Mouse (Mus musculus) CH12F3 (cell line): Measurements from ENCODE around the gene Fgfr2.

Source experiments
- in situ Hi-C: fragments of 300-500 bp; cut with MboI; formaldehyde crosslinking; loops from 2 replicates; pipeline ENCODE4 v1.14.3; 2020; ENCODE audit warnings: low sequenced_read_pairs

The Fgfr2 gene

DNA sequence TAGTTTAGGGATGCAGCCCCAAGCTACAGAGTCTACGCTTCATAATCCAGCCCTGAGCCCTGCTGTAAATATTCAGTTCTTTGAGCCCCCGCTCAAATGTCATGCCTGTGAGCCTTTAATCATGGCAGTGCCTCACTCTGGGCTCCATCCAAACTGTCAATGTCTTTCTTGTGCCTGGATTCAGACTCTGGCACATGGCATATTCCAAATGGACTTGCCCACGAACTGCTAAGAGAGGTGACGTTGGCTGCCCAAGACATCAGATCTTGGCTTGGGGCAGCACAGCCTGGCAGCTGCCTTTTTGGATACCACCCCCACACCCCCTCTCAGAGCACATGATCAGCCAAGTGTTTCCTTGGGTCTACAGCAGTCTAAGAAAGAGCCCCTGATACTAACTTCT is 2902.5 kb downstream of the Fgfr2 start:
- in situ Hi-C loops, result no loop called here

DNA sequence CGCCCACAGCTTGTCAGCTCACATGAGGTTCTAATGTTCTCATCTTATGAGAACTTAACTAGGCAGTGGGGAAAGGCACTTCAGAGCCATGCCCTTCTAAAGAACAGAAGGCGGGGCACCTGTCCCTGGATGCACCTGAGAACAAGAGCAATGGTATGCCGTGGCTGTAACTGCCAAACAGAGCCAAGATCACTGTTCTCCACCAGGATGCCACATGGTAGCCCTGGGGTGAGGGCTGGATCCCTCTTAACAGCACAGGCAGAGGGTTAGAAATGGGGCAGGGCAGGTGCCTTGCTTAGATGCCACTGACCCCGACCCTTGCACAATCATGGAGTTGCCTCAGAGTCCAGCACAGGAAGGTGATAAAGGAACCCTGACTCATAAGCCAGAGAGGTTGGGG is 2903.3 kb downstream of the Fgfr2 start:
- in situ Hi-C loops, result no loop called here

DNA sequence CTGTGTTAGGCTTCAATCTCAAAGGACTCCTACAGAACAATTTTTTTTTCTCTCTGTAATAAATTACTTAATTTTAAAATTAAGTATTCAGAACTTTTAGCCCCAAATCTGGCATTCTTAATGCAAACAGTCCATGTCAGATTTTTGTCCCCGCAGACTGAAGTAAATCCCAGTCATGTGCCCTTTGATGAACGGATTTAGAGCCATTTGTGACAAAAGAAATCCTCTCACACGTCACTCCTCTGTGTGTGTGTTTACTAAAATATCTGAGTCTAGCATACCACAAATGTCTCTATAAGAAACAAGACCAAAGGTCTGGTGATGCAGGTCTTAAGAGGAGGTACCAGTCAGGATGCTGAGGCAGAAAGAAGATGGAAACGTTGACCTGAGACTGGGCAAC is 2906.9 kb downstream of the Fgfr2 start:
- in situ Hi-C loops, result no loop called here

DNA sequence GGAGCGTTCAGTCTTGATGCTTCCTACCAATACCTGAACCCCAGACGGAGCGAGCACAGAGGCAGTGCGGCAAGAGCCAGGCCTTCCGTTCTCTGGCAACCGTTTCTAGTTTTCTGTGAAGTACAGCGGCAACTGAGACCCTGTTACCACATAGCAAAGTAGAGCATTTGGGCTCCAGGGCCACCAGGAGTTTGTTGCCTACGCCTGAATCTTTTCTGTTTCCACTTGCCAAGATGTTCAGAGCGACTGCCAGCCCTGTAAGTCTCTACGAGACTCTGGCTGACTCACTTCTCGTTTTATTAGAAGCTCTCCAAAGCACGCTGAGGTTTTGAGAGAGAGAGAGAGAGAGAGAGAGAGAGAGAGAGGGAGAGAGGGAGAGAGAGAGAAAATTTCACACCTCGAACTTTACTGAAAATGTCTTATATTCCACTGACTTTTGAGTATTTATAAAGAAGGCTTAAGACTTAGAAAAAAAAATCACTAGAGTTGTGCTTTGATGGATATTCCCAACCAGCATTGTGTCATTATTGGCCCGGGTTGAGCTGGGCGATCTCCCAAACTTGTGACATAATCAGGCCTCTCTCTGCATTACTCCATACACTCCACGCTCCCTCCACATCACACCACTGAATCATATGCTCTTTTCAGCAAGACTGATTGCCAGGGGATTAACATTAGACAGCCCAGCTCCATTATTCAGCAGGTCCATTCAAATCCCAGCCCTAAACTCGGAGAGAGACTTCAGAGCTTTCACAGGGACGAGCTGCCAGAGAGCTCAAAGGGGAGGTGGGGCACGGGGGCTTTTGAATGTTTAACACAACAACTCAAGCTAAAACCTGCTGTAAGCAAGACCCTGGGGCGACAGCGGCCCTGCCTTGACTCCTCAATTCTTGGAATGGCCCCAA is 2907.6 kb downstream of the Fgfr2 start:
- in situ Hi-C loops, result no loop called here

DNA sequence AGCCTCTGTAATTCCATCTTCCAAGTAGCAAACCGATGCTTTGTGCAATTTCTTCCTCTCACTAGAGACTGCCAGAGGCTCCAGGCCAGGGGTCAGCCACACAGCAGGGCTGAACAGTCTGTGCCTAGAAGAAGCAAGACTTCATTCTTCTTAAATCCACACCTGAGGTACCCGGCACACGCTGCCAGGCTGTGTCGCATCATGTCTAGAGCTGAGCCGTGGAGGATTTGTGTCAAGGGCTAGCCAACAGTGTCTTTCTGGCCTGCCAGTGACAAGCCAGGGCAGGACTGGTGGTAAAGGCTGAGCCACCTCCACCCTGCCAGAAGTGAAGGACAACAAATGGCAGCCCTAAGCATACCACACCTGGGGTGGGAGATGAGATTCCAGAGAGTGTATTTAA is 2910.0 kb downstream of the Fgfr2 start:
- in situ Hi-C loops, result no loop called here

DNA sequence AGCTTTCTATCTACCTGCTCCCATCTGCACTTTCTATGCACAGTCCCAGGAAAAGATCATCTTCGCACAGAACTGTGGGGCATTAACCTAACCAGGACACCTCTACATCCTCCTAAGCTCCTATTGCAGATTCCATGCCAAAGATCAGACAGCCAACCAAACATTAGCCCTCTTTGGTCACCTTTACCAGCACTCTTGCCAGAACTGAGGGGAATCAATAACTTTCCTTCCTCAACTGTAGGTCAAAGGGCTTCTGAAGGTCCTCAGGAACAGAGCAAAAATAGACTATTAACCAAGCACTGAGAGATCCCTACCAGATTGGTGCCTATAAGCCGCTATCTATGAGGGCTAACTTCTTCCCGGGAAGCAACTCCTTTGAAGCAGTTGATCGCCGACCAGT is 2911.7 kb downstream of the Fgfr2 start:
- in situ Hi-C loops, result no loop called here

DNA sequence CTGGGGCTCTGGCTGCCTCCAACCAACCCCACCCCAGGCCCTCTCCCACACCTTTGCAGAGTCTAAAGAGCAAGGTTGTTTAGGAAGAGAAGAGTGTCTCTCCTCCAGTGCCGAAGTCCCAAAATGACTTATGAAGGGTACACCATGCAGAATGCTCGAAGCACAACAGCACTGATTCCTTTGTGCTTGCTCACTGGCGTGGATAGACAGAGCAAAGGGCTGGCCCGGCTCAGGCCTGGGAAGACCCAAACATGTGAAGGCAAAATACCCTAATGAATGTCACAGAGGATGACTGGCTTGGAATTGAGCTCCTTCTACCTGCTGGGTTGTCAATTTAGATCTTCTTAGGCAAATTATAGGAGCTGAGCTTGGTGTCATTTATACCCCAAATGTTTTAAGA is 2914.5 kb downstream of the Fgfr2 start:
- in situ Hi-C loops, result no loop called here

DNA sequence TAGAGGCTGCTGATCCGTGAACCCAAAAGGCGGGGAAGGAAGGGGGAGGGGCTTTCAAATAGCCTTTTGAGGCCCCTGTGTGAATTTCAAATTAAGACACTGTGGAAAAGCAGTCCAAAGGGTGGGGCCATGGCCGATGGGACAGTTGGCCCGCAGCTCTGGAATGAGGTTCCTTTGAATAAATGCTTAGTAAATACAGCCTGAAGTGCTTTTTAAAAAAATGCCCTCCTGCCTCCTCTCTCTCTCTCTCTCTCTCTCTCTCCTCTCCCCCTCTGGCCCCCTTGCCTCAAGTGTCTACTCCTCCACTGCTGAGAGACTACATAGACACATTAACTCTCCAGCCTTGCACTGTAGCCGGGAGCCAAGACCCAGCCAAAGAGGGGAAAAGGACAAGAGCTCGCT is 2917.0 kb downstream of the Fgfr2 start:
- in situ Hi-C loops, result no loop called here

DNA sequence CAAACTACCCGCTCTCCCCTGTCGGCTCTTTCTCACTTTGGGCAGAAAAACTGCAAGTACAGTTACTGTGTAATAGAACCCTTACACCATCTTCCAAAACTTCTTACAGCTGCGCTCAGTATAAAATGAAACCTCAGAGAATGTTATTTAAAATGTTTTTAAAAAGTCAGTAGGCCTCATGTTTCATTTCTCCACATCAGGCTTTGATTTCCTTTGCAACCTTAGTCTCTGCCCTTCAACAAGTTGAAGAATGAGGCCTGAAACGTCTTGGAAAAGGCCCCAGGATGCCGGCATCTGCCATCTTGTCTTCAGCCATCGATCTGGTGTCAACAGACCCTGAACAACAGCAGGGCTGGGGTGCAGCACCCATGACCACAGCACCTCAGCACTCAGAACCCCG is 2918.0 kb downstream of the Fgfr2 start:
- in situ Hi-C loops, result no loop called here

DNA sequence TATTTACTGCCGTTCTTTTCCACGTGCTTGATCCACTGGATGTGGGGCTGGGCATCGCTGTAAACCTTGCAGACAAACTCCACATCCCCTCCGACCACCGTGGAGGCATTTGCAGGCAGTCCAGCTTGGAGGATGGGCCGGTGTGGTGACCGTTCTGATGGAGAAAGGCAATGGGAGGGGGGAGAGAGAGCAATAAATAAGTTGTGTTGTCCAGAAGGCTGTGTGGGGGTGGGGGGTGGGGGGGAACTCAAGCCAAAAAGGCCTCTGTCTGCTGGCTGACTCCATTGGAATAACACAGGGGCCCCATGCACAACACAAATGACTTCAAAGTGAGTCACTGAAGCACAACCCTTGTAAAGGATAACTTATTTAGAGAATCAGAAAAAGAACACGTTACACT is 2922.1 kb downstream of the Fgfr2 start:
- in situ Hi-C loops, result no loop called here

DNA sequence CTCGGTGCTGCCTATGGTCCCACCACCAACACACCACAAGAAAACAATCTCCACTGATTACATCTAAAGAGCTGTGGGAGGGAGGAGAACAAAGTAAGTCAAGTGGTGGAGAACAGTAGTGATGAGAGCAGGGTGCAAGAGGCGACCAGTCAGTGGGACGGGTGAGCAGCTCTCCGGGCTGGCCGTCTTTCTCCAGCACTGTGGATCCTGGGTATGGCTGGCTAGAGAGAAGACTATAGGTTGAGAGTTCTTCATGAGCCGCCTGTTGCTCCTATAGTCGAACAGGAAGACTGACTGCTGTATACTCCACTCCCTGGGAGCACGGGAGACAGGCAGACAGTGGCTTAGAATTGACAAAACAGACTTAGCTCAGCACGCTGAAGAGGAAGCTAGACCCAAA is 2923.2 kb downstream of the Fgfr2 start:
- in situ Hi-C loops, result no loop called here

DNA sequence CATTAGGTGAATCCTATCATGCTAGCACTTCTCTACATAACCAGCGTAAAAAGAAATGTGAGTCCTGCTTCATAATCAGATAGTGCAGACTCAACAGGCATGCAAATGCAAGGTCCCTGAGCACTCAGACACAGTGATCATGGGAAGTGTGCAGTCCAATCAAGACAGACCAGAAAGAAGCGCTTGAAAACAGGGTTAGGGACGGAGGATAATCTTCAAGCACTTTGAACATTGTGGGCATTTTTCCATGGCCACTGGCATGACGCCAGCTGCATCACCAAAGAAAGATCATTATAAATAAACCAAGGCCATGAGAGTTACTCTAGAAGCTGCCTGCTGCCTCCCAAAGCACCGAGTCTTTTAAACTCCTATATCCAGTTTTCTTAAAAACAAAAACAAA is 2923.8 kb downstream of the Fgfr2 start:
- in situ Hi-C loops, result no loop called here

DNA sequence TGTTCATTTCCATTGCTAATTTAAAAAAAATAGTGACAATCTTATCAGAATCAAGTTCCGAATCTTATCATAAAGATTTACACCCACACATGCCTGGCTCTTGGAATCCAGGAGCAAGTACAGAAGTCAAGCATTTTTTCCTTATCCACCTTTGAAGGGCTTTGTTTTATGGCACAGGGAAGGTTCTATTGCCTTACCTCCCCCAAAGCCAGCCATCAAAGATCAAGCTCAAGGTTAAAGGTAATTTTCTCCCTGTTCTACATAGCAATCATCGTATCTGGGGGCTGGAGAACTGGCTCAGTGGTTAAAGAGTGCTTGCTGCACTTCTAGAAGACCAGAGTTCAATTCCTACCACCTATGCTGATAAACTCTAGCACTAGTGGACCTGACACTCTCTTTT is 2928.1 kb downstream of the Fgfr2 start:
- in situ Hi-C loops, result no loop called here

DNA sequence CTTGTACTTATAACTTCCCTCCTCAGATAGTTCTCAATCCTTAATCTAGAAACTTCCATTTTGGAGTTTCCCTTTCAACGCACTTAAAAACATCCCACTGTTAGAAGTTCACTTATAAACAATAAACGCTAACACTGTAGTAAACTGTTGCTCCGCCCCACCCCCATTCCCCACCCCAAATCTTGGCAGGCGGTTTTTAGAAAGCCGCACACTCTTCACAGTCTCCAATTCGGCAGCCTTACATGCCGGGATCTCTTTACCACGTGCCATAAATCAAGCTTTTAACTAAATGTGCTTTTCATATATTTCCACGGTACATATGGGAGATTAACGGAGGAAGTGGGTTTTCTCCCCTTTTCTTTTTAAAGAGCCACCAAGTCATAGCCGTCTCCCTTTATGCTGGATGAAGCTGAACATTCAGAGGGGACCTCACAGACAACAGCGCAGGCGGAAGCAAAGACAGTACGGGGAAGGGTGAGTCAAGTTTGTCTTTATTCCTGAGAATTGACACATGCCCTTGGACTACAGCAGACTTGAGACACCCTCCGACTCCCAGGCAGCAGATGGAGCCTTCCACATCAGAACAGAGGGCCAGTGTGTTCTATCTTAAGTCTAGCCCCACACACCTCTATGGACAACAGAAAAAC is 2932.7 kb downstream of the Fgfr2 start:
- in situ Hi-C loops, result no loop called here

DNA sequence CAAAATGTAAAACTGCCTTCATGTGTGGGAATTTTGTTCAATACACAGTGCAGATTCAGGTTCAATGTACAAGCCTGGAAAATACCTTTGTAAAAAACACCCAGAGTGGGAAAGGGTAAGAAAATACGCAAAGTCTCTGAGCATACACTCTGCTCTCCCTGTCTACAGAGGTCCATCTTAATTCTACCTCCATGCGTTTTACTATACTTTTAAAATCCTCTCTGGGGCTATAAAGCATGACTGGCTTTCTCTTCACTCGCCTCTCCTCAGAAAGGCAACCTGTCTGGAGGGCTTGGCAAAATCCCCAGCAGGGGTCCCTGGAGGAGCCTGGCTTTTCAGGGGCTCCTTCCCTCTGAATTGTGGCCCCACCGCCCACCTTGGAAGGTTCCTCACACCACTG is 2933.2 kb downstream of the Fgfr2 start:
- in situ Hi-C loops, result no loop called here

DNA sequence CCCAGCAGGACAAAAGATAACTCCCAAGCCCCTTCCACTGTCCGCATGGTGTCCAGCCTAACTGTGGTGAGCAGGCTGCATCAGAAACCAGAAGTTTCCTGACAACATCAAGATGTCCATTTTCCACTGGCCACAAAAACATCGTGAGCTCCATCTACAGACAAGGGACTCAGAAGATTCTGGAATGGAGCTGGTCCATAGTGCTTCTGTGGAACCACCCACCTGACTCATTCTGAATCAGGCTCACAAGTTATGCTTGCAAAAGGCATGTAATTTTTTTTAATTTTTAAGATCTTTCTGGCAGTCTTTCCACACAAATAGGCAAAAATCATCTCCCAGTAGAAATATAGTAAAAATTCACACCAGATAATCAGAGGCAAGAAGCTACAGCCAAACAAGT is 2935.0 kb downstream of the Fgfr2 start:
- in situ Hi-C loops, result no loop called here

DNA sequence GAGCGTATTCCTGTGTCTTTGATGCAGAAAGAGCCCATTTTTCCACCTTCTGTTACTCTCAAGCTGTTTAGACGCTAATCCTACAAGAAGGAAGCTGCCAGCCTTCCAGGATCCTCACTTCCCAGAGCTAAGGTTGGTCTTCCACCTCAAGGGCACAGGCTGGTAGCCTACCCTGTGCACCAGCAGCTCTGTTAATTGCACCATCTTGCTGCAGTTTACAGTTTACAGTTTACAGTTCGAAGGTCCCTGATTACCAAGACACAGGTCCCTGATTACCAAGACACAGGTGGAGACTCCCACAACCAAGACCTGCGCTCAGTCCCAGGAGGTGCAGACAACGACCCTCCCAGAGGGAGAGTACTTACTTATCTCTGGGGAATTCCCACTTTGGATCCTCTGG is 2938.3 kb downstream of the Fgfr2 start:
- in situ Hi-C loops, result no loop called here

DNA sequence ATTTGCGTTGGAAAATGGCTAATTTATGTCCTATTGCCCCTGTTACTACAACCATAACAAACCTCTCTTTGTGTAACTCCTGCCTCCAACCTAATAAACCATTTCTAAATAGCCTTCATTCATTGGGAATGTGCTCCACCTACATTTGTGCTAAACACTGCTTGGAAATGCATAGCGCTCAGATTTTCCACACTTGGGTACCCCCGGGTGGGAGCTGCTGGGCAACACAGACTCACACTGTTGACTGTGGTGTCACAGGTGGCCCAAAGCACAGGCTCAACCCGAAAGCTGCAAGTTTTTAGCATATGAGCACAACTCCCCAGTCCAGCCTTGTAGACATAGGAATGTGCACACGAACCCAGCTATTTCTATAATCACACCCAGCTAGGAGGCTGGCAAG is 2939.2 kb downstream of the Fgfr2 start:
- in situ Hi-C loops, result no loop called here

DNA sequence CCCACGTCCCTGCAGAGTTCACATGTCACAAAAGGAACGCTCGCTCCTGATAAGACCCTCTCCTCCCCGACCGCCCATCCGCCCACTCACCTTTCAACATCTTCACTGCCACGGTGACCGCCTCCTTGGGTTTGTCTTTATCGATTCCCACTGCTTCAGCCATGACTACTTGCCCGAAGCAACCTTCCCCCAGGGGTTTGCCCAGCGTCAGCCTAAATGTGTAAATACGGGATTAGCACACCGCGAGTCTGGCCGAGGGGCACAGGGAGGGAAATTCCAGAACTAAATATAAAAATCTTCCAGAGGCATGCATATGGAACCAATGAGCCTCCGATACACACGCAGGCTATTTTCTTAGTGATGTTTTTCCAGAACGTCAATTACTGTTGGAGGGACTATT is 2940.6 kb downstream of the Fgfr2 start:
- in situ Hi-C loops, result no loop called here

DNA sequence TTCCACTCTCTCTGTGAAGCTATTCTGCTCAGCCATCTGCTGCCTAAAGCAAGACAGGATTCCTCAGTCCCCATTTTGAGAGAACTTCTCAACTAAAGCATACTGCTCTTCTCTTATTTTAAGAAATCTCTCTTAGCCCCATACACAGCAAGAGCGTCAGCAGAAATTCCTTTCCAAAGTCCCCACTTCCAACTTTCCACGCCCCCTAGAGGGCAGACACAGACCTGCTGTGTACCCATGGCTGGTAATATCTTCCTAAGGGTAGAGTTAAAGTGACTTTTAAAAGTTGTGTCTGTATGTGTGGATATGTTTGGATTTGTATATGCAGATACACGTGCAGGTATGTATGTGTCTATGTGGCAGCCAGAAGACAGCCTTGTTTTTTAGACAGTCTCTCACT is 2944.2 kb downstream of the Fgfr2 start:
- in situ Hi-C loops, result no loop called here

DNA sequence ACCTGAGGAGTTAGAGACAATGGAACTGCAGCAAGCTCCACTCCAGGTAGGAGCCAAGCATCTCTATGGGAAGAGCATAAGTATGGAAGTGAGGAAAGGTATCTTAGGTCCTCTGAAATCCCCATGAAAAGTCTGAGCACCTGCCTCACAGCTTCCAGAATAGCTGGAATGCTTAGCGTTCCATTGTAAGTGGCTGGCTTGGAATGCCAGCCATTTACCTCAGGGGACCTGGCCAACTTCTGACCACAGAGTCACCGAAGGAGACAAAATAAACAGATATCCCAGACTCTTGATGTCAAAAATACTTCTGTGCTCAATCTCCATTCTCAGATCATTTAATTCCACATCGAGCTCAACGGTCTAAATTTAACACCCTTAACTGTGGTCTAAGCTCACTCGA is 2946.1 kb downstream of the Fgfr2 start:
- in situ Hi-C loops, result no loop called here

DNA sequence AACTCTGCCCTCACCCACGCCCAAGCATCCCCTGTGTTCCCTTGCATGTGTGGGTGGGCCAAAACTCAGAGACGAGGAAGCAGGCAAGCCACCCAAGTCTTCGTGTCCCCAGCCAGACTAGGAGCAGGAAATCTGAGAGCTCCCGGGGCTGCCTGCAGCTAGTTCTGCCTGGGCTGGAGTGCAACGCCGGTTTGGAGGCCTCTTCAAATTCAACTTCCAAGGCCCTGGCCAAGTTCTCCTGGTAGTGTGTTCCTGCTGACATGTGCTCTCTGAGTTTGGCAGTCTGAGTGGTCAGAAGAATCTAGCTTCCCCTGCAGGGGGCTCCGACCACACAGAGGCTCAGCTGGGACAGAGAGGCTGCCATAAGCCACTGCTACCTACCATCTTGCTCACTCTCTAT is 2948.6 kb downstream of the Fgfr2 start:
- in situ Hi-C loops, result no loop called here

DNA sequence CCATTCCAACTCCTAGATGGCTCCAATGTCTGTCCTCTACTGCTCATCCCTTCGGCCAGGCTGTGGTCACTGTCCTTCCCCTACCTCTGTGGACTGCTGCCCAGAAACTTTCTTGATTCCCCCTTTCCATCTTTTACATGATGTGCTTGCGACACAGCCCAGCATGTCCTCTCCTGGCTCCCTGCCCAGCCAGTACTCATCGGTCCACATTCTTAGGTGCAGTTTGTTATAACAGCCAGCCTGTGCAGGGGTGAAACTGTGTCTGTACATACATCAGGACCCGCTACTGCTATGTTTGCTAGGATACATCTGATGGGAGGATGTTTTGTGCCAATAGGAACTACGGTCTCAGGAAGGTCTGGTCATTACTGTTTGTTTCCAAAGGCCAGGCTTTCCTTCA is 2949.2 kb downstream of the Fgfr2 start:
- in situ Hi-C loops, result no loop called here
